Mouse (Mus musculus) layer of hippocampus, adult 18-20 months (tissue): ENCODE measurements at regions not wholly inside any gene's neighbourhood (a gene's known extent, or its start where the extent isn't known, plus 50 kb on each side); places are given as distances from the start of the nearest gene placed in this dataset.
"Not testable (repeated sequence)": the region's sequence is repeated elsewhere in the genome, so short reads cannot be mapped to it uniquely, and the experiment has no call there.

ENCODE experiments used
- DNase-seq, 2 experiments: peaks; one replicate each; pipeline ENCODE4 v3.0.0; 2022; ENCODE audit warnings: low spot score in 2 of 2

DNA sequence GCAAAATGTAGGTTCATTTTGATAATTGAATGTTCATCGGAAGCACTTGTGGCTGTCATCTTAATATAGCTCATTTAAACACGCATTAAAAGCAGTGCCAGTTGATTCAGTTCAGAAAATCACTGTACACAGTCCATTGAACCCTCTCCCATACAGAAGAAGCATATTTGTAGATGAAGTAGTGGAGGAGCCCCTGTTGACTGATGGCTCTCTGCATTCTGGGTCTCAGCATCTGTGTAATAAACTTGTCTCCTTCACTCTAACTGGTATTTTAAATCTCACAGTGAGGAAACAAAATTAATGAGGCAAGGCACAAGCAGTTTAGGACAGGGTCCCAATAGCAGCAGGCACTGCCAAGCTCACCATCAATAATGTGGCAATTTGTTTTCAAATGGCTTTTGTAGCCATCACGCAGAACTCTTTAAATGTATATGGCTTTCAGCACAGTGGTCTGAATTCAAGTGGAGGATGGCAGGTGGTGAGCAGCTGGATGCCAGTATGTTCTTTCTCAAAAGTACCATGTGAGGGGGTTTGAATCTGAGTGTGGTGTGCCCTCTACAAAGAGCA lies 302.8 kb upstream of the Sdr16c6 start:
- no peak for DNase-seq

DNA sequence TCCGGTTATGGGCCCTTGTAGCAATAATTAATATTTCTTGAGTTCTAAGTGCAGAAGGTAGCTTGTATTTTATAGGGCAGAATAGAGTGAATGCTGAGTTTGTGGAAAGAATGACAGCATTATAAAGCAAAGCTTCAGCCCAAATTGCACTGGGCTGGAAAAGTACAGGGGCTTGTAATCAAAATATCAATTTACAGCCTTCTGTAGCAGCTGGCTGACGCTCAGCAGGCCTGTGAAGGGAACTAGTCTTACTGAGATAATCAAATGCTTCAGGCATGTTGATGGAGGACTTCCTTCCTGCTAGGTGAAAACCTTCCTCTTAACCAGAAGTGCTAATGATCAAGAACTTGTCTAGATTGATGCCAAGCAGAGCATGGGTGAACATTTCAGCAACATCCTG lies 257.9 kb upstream of the Sdr16c6 start:
- no peak for DNase-seq

DNA sequence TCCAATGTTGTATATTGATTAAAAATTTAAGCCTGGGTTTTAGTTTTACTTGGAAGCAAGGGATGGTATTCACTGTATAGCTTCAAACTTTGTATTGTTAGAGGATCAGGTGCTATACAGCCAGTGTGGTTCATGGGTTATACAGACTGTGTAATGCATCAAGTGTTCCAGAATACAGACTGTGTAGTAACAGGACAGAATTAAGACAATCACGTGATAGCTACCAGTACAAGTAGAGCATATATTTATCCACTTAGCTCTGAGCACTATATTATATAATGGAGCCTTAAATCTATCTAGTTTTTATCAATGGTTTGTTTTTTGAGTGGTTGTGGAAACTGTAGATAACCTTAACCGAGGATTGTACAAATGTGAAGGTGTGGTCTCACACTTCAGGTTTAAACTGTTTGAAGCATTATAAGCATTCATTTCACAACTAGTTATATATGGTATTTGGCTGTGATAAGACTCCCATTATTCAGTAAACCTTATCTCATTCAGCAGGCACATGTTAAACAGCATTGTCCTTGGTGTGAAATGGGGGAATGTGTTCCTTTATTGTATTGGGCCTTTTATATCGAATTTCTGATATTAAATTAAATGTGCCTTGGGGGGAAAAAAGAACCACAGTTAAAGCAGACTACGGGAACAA lies 256.3 kb upstream of the Sdr16c6 start:
- no peak for DNase-seq

DNA sequence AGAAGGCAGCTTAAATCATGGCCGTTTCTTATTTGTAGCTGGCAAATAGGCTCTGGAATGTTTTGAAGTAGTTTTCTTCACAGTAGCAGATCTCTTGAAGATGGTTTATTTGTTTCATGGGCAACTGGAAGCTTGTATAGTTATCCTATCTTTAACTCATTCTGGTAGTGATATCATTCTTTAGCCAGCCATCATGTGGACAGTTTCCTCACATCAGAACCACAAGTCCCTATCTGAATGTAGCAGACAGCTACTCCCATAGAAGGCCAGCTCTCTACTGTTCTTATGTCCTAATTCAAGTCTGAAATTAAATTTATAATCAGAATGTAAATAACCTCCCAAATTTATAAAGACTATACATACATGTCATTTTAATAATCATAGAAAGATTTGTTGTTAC lies 253.8 kb upstream of the Sdr16c6 start:
- no peak for DNase-seq

DNA sequence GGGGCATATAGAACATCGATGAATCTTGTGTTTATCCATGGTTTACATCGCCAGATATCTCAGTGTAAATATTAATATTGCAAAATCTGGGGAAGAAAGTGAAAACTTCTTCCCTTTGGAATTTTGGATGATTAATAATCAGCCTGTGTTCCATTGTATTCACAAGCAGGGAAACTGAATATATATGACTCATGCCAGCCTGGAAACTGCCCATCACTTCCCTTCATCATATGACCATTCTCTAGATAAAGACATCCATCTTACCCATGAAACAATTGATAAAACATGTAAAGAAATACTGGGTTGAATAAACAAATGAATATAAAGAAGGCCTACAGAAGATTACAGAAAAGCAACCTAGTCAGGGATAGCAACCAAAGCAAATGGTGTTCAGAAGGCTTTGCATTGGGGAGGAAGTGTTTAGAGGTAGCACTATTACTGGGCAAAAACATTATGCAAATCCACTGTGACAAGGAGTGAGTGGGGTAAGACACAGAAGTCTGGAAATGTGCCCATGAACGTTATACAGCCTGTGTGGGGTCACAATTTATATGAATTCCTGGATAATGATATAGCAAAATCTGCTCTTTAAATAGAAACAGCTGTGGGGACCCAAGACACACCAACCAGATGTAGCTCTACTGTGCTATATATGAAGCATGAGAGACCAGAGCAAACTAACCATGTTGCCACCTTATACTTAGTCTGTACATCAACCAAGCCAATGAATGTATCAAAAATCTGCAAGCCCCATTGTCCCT lies 238.5 kb upstream of the Sdr16c6 start:
- no peak for DNase-seq

DNA sequence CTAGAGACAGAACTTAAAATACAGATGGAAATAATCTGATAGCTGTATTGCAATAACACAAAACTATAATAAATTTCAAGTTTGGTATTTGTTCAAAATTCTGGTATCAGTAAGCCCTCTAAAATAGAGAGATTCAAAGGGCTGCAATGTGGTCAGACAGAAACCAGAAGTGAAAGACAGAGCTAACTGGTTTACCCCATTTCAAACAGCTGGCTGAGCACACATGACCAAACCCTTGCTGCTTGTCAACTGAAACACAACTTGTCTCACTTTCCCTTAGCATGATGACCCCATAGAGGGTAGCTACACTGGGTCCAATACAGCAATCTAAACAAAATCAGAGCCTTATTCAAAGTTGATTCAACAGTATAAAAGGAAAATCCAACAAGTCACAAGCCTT lies 234.2 kb upstream of the Sdr16c6 start:
- no peak for DNase-seq

DNA sequence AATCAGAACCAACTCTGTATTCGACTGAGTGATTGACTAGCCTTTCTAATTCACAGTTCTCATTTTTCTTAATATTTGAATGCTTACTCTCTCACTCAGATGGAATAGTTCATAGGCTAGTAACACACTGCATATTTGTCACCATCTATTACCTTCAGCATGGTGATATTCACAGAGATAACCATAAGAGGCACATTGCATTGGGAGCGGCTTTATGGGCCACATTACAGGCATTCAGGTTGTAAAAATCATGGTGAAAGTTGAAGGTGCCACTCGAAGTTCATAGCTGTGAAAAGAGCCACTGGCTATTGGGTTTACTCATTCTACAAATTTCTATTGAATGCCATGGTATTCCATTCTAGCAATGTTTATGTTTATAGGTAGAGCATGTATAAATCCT lies 229.6 kb upstream of the Sdr16c6 start:
- DNase-seq = no peak

DNA sequence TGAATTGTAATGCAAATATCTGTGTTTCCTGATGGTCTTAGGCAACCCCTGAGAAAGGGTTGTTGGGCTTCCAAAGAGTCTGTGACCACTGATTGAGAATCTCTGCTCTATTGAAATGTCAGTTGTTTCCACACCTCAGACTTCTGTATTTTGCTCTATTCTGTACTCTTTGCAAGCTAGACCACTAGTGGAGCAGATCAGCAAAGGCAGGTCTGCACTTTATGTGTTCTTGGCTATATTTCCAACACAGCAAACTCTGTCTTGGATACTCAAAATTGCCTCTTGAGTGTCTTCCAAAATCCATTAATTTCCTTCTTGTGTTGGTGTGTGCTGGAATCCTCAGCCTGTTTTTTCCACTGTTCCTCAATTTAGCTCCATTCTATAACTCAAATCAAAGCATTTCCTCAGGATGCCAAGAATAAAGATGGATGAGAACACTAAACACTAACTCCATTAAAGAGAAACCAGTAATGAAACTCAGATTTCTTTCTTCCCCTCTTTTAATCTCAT lies 228.5 kb upstream of the Sdr16c6 start:
- DNase-seq = no peak

DNA sequence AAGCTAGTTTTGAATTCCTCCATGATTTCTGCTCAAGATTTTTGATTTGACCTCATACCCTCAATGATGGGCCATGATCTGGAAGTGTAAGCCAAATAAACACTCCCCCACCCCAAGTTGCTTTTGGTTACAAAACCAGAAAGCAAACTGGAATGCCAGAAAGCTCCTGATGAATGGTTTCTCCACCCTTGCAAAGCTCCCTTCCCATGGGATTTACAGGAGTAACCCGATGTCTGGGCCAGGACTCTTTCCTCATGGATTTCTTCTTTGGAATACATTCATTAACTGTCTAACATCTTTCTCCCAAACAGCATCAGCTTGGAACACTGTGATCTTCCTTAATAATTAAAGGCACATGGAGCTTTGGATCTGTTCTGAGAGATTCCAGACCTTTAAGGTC lies 227.3 kb upstream of the Sdr16c6 start:
- no peak for DNase-seq

DNA sequence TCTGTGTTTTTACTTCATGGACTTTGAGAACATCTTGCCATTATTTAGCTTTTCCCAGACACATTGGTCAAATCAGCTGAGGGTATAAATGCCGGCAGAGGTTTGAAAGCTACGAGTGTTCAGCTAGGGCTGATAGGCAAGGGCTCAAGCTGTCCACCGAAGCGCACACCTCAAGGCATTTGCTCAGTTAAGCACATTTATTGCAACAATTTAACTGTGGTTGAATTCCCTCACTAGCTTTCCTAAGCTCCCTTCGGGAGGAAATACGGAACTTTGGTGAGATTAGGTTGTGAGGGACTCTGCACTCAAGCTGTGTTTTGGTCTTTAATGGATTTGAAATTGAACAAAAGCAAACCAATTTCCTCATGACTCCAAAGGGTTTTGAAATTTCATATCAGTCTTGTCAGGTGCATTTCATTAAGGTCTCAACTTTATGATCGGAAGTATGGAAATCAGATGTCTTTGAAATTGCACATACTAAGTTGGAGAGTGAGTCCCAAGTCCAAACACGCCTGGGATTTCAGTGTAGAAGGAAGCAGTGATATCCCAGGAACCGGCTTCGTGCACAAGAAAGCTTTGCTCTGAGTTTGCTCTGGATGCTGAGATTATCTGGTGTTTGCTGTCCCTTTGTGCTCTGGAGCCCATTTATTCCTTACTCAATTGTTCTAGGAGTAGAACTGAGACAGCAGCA lies 223.0 kb upstream of the Sdr16c6 start:
- no peak for DNase-seq

DNA sequence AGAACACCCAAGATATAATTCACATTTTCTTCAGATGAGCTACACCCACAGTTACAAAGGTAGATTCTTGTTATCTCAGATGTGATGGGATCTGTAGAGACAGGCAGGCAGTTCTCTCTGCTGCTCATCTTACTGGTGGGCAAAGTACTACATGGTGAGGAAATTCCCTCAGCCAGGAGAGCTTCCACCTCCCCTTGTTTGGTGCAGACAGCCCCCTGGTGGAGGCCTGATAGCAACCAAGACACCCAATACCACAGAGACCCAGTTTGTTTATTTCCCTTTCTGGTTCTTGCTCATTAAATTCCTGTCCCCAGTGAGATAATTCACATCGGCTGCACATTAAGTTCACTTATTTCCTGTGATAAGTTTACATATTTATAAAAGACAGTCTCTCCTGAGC lies 222.3 kb upstream of the Sdr16c6 start:
- no peak for DNase-seq

DNA sequence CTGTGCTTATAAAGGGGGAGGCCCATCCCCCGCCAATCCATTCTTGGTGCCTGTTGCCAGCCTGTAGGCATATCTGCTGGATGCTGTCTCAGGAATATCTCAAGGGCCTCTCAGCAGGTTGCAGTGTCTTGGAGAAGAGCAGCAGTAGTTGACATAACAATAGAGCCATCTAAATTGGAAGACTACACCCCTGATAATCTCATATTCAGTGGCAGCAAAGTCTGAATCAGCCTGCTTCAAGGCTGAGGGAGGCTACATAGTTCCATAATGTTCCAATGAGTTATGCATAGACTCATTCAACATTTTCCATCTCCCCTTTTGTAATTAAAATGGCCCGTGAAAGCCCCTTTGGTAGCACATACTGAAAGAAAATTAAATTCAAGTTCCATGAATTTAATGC lies 172.3 kb upstream of the Sdr16c6 start:
- no peak for DNase-seq

DNA sequence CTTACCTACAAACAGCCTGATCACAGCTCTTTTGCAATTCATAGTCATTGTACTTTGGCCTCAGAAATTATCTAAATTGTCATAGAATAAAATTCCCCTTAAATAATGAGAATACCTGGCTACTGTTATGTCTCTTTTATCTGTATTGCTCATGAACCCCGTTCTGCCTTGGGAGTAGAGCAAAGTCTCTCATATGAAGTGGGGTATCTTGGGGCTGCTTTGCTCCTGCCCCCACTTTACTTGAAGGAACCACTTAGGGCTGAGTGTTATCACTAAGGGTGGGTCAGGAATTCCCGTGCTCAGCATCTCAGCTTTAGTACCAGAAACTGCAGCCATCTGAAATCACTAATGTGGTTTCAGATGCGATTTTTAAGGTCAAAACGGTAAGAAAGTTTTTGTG lies 170.3 kb upstream of the Sdr16c6 start:
- DNase-seq = no peak

DNA sequence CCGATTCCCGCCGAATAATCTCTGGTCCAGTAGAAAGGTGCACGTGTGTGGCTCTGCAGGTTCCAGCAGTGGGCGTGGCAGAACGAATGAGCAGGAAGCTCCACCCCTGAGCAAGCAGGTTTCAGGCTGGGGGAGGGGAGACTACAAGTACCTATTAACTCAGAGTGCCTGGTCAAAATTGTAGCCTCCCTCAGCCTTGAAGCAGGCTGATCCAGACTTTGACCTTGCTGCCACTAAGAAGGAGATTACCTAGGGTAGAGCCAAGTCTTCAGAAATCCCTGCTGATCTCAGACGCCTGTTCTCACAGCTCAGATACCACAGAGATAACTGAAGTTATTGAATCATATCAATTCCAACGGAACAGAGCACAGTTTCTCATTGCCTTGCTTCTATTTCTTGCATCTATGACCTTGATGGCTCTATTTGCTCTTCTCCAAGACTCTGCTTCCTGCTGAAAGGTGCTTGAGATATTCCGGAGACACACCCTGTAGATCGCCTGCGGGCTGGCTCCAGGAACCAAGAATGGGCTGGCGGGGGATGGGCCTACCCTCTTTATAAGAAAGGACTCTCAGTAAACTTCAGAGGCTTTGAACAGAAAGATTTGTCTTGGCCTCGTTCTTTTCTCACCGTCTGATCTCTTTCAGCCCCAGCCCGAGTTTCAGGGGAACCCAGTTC lies 165.1 kb upstream of the Sdr16c6 start:
- DNase-seq = not testable (repeated sequence)

DNA sequence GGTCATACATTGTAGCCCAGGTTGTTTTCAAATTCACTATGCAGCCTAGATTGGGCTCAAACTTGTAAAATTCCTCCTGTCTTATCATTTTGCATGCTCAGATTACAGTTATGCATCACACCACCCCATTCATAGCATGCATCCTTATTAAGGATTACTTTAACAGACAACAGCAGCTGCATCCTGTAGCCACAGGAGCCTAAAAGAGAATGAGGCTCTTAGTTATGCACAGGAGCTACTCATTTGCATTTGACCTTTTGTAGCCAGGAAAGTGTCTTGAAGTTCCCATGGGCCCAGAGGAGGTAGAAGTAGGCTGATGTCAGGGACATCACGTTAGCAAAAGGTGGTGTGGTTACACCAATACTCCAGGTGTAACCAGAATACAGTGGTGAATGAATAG lies 148.9 kb upstream of the Sdr16c6 start:
- no peak for DNase-seq

DNA sequence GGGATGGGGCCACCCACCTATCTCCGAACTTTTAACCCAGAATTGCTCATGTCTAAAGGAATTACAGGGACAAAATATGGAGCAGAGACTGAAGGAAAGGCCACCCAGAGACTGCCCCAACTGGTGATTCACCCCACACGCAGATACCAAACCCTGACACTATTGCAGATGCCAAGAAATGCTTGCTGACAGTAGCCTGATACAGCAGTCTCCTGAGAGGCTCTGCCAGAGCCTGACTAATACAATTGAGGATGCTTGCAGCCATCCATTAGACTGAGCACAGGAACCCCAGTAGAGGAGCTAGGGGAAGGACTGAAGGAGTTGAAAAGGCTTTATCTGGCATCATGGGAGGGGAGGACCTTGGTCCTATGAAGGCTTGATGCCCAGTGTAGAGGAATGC lies 142.4 kb upstream of the Sdr16c6 start:
- no peak for DNase-seq

DNA sequence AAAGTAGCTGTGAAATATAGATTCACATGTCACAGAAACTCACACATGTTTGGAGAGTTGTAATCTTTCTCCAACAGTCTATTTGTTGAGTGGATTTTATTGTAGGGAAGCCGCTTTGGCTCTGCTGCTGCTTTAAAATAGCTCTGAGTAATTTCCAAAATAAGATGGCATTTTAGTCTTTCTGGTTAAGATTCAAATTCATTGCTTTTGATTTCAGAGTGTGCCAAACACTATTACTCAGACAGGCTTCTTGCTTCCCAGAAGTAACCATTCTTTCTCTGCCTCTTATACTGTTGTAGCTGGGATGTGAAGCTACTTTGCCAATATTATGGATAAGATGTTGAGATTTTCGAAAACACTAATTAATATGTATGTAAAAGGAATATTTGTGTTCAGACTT lies 134.6 kb upstream of the Sdr16c6 start:
- peak in 1 of 2 experiments; percentile 5 for DNase-seq

DNA sequence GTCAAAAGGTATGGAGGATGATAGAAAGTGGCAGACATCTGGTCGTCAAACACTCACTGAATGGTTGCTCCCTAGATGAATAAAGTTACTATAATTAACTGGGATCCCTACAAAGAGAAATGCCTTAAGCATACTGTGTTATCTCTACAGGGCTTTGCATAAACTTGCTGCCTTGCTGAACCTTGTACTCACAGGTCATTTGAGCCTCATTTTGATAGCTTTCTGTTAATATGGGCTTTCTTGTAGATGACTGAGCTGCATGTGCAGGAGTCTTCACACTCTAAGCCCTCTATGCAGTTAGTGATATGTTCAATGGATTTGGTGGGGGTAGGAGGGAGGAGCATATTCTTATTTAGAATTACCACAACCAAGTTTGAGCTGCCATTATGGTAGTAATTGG lies 127.8 kb upstream of the Sdr16c6 start:
- no peak for DNase-seq

DNA sequence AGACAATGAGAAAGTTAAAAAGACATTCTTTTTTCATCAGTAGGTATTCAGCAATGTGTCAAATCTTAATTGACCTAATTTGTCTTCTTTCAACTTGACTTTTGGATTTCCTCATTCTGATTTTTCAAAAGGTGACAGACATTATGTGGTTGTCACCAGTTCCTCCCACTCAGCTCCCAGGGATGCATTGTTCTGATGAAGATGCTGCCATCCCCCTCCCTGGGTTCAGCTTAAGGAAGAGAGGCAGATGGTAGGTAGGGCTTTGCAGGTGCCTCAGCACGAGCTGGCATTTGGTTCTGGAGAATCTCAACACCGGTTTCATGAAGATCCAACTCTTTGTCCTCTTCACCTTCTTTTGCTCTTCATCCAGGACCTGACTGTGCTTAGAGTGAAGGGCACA lies 122.0 kb upstream of the Sdr16c6 start:
- DNase-seq = no peak

DNA sequence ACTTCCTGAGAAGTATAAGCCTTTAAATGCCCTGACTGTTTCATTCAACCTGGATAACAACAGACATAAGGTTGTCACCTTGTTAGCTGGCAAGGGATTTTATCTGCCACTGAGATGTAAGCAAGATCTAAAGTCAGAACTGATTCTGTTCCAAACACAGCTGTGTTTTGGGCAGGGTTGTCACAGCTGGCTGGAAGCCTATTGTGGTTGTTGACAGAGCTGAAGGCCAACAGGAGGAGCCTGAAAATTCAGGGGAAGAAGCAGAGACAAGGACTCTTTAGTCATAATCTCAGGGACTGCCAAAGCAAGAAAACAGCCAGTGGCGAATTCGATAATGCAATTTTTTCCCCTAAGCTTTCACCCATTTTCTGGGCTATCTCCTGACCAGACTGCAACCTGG lies 118.5 kb upstream of the Sdr16c6 start:
- DNase-seq = no peak

DNA sequence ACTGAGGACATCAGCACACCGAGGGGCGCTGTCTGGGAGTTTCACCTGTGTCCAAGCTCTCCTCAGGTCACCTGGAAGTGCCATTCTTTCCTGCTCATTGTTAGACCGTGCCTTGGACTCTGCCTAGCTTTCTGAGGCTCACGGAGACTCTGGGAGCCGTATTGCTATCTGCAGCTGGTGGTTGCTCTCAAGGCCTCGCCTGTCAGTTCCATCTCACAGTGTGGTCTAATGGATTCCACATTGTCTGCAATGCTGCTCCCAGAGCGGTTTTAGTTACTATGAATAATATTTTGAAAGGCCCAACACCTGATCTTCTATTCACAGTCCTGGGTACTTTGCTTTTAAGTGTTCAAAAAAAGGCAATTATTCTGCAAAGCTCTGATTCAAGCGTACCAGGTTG lies 117.9 kb upstream of the Sdr16c6 start:
- DNase-seq = no peak
